Mouse (Mus musculus) forebrain, embryonic 15.5 days (tissue): ENCODE measurements around the gene Fbxo11. TPM values are rescaled to one million over a fixed set of nuclear protein-coding genes. Genes with fewer than 3 reads are reported as not detected.
"Not testable (repeated sequence)": the region's sequence is repeated elsewhere in the genome, so short reads cannot be mapped to it uniquely, and the experiment has no call there.

Experiments
- ATAC-seq: fragments of 200-750 bp; cut with Nextera tagmentation; replicated peaks from 2 replicates; pipeline ENCODE4 v1.8.0; 2017; ENCODE audit warnings: mild to moderate bottlenecking, moderate TSS enrichment, moderate library complexity
- H3K27ac ChIP-seq: fragments of 300-500 bp; sonication (generic); replicated peaks from 2 replicates; pipeline ENCODE4 v1.5.1; 2015; ENCODE audit warnings: mild to moderate bottlenecking, inconsistent platforms
- H3K27me3 ChIP-seq: fragments of 300-500 bp; sonication (generic); 2 replicates; pipeline ENCODE4 v1.6.1; 2015; ENCODE audit warnings: inconsistent platforms
- H3K36me3 ChIP-seq: fragments of 300-500 bp; sonication (generic); 2 replicates; pipeline ENCODE4 v1.6.1; 2015; ENCODE audit warnings: mild to moderate bottlenecking, inconsistent platforms
- H3K4me1 ChIP-seq: fragments of 300-500 bp; sonication (generic); 2 replicates; pipeline ENCODE4 v1.6.1; 2015; ENCODE audit warnings: inconsistent platforms
- H3K4me2 ChIP-seq: fragments of 300-500 bp; sonication (generic); replicated peaks from 2 replicates; pipeline ENCODE4 v1.6.1; 2015; ENCODE audit warnings: mild to moderate bottlenecking, inconsistent platforms
- H3K4me3 ChIP-seq: fragments of 300-500 bp; sonication (generic); 2 replicates; pipeline ENCODE4 v1.5.1; 2015; ENCODE audit warnings: mild to moderate bottlenecking, inconsistent platforms
- H3K9ac ChIP-seq: fragments of 300-500 bp; sonication (generic); replicated peaks from 2 replicates; pipeline ENCODE4 v1.6.1; 2015; ENCODE audit warnings: mild to moderate bottlenecking, inconsistent platforms
- H3K9me3 ChIP-seq: fragments of 300-500 bp; sonication (generic); 2 replicates; pipeline ENCODE4 v1.6.1; 2016; ENCODE audit warnings: inconsistent platforms
- WGBS: fragments of 180-500 bp; shearing (Covaris S2); methylation state at CpG from one replicate; pipeline ENCODE4 v1.1.7; 2015; ENCODE audit warnings: mixed read lengths; 5-methylcytosine and 5-hydroxymethylcytosine counted together
- polyA plus RNA-seq: library from polyadenylated mRNA; unstranded; fragments of >200 nt; fragmentation: Nextera tagmentation; extraction: Ambion mirVana; gene quantifications from 2 replicates; pipeline ENCODE4 v1.2.1, GENCODE M21; 2015

Fbxo11 gene
- polyA plus RNA-seq, 1 experiment from 2014 or later: 35.8 TPM

DNA sequence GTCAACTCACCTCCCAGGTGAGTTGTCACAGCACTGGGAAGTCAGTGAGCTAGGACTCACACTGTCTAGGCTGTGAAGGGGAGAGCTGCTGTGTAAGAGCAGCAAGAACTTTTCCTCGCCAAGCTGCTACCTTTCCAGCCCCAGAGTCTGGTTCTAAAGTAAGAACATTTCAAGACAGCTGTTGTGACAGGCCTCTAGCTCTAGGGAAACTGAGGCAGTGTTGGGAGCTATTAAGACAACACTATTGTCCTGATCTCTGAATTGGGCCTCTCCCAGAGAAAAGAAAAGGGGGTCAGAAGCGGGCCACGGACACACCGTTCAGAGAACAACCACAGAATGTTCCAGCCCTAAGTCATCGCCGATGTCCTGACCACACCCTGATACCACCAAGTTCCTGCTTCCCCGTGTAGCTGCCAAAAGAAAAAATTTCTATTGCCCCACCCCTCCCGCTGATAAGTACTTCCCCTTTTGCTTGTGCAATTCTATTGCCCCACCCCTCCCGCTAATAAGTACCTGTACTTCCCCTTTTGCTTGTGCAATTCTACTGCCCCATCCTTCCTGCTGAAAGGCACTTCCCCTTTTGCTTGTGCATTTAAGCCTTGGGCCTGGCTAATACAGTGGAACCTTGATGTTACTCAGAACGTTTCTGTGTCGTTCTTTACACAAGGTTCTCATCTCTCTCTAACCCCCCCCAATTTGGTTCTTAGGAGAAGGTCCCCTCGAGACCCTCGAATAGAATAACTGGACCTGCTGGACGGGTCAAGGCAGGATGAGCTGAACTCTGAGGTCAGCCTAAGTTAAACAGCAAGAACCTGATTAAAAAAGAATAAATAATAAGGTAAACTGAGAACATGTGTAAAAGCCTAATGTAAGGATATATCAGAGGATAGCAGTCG, 93.1 kb downstream of the Fbxo11 start:
- H3K4me2 ChIP-seq, H3K36me3 ChIP-seq, H3K27me3 ChIP-seq, H3K4me3 ChIP-seq, H3K27ac ChIP-seq, H3K9ac ChIP-seq, ATAC-seq, H3K9me3 ChIP-seq: not testable (repeated sequence)
- peaks cover 18% of the 10 kb centered on the region for H3K4me1 ChIP-seq
- 92% methylated on average over 15 of the region's 15 CpGs for WGBS

DNA sequence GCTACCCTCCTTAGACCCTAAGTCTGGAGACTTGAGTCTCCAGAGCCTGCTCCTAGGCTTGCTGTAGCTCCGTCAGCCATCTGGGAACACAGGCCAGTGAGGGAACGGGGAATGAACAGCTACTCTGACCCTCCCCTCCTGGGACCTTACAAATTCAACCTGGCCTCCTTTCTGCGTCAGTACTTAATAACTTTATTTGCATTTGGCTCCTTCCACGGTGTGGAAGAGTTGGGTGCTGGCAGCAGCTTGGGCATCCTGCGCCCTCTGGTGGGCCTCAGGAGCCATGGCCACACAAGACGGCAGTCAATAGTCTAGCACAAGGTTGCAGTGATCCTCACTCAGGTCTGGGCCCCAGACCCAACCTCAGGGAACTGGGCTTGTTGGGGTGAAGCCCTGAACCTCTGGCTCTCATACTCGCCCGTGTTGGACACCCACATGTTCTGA, 96.6 kb downstream of the Fbxo11 start:
- not testable (repeated sequence) for H3K27me3 ChIP-seq, H3K27ac ChIP-seq, H3K4me2 ChIP-seq, H3K4me1 ChIP-seq, H3K9me3 ChIP-seq, H3K9ac ChIP-seq, H3K36me3 ChIP-seq, H3K4me3 ChIP-seq
- ATAC-seq: peak; percentile 81
- 34% methylated on average over 7 of the region's 8 CpGs for WGBS

DNA sequence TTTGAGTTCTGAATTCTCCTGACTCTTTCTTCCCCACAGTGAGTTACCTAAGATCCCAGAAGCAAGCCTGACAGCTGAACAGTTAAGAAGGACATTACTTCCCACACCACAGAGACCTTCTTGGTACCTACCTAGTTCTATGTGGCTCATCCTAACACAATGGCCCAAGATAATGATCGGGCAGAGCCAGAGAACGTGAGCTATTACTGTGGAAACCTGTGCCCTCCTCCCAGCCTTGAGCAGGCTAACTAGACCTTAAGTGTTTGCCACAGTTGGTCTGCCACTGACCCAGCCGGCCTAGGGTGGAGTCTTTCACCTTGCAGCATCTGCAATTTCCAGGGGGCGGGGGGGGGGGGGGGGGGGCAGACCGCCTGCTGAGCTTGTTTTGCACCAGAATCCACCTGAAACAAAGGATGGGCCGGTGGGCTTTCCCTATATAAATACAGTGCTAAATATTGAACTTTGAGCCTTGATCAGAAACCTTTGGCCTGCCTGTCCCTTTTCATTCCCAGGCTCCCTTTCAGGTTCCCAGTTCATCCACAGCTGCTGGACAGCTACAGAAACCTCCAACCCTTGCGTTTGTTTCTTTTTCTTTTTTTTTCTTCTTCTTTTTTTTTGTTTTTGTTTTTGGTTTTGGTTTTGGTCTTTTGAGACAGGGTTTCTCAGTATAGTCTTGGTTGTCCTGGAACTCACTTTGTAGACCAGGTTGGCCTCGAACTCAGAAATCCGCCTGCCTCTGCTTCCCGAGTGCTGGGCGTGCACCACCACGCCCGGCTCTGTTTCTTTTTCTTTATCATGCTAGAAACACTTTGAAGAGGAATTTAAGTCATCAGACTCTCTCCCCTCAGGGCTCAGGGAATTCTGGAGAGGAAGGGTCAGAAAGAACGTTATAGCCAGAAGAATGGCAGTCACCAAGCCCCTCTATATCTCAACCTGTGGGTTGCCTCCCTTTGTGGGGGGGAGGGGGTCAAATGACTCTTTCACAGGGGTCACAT, 101.7 kb downstream of the Fbxo11 start:
- WGBS: 93% methylated on average over 13 of the region's 14 CpGs
- no peak for ATAC-seq
- H3K4me2 ChIP-seq: no peak overlapping the region

DNA sequence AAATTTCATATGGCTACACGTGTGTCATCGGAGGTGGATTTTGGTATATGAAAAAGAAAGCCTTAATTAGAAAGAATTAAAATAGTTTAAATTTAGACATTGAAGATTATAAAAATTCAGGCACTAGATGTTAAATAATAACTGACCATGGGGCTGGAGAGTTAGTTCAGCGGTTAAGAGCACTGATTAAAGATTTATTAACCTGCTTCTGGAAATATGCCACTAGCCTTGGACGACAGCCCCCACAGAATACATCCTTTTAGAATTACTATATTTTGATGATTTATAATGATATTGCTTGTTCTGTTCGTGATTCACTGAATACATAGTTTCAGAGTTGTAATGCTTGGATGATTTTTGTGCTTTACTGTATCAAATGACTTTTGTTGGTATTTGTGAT, 105.2 kb downstream of the Fbxo11 start:
- not testable (repeated sequence) for H3K36me3 ChIP-seq, H3K4me3 ChIP-seq, H3K9me3 ChIP-seq, H3K9ac ChIP-seq, H3K27me3 ChIP-seq, H3K4me2 ChIP-seq, H3K27ac ChIP-seq, H3K4me1 ChIP-seq, ATAC-seq
- 92% methylated on average over 5 of the region's 5 CpGs for WGBS

More for the DNA sequence above, 101.7 kb downstream of the Fbxo11 start:
- Histone ChIP-seq H3K4me3 (no peak overlapping the region), H3K27me3 (no peaks in the 10 kb centered on the region), H3K27ac (no peak overlapping the region), H3K4me1 (no peaks in the 10 kb centered on the region), H3K36me3 (no peaks in the 10 kb centered on the region), H3K9me3 (no peaks in the 10 kb centered on the region), H3K9ac (no peak overlapping the region)

DNA sequence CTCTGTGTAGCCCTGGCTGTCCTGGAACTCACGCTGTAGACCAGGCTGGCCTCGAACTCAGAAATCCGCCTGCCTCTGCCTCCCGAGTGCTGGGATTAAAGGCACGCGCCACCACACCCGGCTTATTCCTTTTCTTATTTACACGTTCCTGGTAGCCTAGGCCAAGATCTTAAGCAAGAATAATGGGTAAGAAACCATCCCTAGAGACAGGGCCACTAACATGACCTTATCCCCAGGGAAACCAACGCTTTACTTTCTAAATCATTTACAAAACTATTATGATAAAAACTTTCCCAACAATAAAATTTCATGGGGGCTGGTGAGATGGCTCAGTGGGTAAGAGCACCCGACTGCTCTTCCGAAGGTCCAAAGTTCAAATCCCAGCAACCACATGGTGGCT, 105.7 kb downstream of the Fbxo11 start:
- not testable (repeated sequence) for H3K4me1 ChIP-seq, H3K4me2 ChIP-seq, H3K9ac ChIP-seq, H3K27ac ChIP-seq, H3K27me3 ChIP-seq, H3K4me3 ChIP-seq, H3K36me3 ChIP-seq, H3K9me3 ChIP-seq, ATAC-seq
- WGBS: 95% methylated on average over 11 of the region's 11 CpGs

DNA sequence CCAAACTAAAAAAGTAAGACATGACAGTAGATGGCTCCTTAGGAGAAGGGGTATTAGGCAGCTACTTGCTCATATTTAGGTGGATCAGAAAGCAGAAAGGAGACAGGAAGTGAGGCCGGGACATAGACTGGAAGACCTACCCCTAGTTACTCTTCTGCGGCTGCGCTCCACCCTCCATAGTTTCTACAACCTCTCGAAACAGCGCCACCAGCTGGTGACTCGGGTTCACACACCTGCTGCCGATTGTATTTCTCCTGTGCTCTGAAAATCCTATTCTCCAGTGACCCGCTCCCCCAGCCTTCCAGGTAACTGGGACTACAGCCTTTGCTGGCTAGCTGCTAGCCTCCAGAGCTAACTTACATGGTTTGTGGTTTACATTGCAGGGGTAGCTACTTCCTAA, 106.8 kb downstream of the Fbxo11 start:
- Histone ChIP-seq H3K4me3 (no peak overlapping the region), H3K36me3 (no peaks in the 10 kb centered on the region), H3K9ac (no peak overlapping the region), H3K4me2 (no peak overlapping the region), H3K9me3 (no peaks in the 10 kb centered on the region), H3K27ac (no peak overlapping the region), H3K27me3 (no peaks in the 10 kb centered on the region), H3K4me1 (no peaks in the 10 kb centered on the region)
- no peak for ATAC-seq
- WGBS: 60% methylated on average over 8 of the region's 8 CpGs

DNA sequence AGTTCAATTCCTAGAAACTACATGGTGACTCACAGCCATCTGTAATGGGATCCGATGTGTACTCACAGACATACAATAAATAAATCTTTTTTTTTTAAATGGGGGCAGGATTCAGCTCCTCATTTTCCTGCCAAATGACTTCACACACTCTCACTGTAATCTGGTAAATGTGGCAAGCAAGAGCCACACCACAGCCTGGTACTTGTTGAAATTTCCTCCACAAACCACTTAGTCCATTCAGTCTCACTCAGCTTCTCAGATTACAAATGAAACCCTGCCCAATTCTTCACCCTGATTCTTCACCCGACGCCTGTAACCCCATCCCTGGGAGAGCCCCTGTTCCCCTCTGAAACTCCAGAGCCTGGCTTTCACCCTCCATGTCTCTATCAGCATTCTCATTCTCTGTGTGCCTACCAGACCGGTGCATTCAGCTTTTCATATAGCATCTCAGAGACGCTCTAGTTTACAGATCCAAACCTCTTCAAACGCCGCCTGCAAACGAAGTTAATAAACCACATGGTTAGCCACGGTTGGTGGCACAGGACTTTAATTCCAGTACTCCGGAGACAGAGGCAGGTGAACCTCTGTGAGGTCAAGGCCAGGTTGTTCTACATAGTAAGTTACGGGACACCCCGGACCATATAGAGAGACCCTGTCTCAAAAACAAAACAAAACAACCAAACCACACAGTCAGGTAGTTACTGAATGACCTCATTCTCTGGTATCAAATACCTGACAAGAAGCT, 107.8 kb downstream of the Fbxo11 start:
- H3K36me3 ChIP-seq: no peaks in the 10 kb centered on the region
- no peak overlapping the region for H3K4me3 ChIP-seq
- H3K27me3 ChIP-seq: no peaks in the 10 kb centered on the region
- ATAC-seq: no peak
- no peak overlapping the region for H3K4me2 ChIP-seq
- 78% methylated on average over 12 of the region's 12 CpGs for WGBS
- no peaks in the 10 kb centered on the region for H3K4me1 ChIP-seq
- no peak overlapping the region for H3K27ac ChIP-seq
- no peaks in the 10 kb centered on the region for H3K9me3 ChIP-seq
- no peak overlapping the region for H3K9ac ChIP-seq

DNA sequence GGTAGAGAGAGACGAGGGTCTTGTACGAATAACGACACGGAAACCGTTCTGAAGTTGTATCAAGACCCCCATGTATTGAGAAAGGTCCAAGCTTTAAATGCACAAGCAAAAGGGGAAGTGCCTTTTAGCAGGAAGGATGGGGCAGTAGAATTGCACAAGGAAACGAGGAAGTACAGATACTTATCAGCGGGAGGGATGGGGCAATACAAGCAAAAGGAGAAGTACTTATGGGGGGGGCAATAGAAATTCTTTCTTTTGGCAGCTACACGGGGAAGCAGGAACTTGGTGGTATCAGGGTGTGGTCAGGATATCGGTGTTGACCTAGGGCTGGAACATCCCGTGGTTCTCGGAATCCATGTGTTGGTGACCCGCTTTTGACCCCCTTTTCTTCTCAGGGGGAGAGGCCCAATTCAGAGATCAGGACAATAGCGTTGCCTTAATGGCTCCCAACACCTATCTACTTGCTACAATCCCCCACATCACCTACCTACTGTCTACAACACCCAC, 110.4 kb downstream of the Fbxo11 start:
- ATAC-seq, H3K9ac ChIP-seq, H3K27ac ChIP-seq, H3K36me3 ChIP-seq, H3K27me3 ChIP-seq, H3K4me2 ChIP-seq, H3K4me1 ChIP-seq, H3K9me3 ChIP-seq, H3K4me3 ChIP-seq: not testable (repeated sequence)
- 92% methylated on average over 13 of the region's 13 CpGs for WGBS

DNA sequence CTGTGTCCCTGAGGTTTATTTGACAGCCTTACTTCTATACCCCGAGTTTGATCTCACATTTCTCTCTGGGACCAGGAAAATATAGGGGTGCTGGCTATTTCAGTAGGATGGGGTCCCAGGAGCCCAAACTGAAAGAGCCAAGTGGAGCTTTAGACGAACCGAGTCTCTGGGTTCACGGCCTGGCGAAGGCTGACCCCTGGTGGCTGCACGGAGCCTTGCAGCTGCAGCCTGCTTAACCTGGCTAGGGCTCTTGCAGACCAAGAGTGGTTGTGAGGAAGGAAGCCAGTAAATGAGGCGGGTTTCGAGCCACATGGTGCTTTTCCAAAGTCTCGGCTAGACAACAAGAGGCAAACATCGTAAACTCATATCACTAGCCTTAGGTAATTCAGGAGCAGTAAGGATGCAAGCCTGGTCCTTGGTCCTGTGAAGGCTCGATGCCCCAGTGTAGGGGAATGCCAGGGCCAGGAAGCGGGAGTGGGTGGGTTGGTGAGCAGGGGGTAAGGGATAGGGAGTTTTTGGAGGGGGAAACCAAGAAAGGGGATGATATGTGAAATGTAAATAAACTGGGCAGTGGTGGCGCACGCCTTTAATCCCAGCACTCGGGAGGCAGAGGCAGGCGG, 116.0 kb downstream of the Fbxo11 start:
- Histone ChIP-seq H3K4me1 (no peaks in the 10 kb centered on the region), H3K4me2 (no peak overlapping the region), H3K4me3 (no peak overlapping the region), H3K9me3 (no peaks in the 10 kb centered on the region), H3K27me3 (no peaks in the 10 kb centered on the region), H3K36me3 (no peaks in the 10 kb centered on the region), H3K9ac (no peak overlapping the region), H3K27ac (no peak overlapping the region)
- 42% methylated on average over 16 of the region's 16 CpGs for WGBS
- ATAC-seq: peak; percentile 78
